Mouse (Mus musculus) adrenal gland, postnatal 10 days (tissue): ENCODE measurements around the gene Unc5cl. TPM values are rescaled to one million over a fixed set of nuclear protein-coding genes. Genes with fewer than 3 reads are reported as not detected.

Source experiments
- DNase-seq: peaks from one replicate; pipeline ENCODE4 v3.0.0; 2021; ENCODE audit warnings: mixed read lengths
- total RNA-seq, 2 experiments: library from RNA; stranded (reverse); gene quantifications; 2 replicates each; pipeline ENCODE4 v1.2.3; 2021

The Unc5cl gene
- total RNA-seq, 2 experiments from 2014 or later: 0.21 TPM; not detected in 1

DNA sequence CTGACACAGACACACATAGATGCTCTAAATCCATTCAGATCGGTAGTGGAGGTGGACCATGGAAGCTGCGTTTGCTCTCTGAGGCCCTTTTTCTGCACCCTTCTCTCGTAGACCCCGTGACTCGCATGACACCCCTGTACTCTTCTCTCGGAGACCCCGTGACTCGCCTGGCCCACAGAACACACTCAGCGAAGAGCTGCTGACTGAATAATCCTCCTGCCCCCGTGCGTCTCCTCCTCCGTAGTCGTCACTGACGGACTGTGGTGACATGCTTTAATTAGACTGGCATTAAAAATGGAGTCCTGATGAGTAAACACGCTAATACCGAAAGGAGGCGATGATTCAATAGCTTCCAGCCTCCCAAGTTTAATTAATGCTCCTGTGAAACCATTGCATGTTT is 84.6 kb downstream of the Unc5cl start:
- no peak for DNase-seq

DNA sequence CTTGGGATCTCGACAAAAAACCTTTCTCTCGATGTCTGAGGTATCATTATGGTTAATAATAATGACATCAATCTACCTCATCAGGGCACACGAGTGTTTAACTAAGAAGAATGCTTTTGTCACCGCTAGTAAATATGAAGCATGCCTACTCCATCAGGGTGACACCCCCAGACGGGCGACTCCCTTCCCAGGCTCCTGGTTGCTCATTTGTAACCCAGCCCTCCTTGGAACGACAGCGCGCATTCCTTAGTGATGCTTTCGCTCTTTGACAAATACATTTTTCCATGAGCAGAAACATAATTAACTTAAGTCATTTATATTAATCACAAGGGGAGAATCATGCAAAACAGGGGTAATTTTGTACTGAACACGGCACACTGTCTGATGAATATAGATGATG is 88.0 kb downstream of the Unc5cl start:
- no peak for DNase-seq

DNA sequence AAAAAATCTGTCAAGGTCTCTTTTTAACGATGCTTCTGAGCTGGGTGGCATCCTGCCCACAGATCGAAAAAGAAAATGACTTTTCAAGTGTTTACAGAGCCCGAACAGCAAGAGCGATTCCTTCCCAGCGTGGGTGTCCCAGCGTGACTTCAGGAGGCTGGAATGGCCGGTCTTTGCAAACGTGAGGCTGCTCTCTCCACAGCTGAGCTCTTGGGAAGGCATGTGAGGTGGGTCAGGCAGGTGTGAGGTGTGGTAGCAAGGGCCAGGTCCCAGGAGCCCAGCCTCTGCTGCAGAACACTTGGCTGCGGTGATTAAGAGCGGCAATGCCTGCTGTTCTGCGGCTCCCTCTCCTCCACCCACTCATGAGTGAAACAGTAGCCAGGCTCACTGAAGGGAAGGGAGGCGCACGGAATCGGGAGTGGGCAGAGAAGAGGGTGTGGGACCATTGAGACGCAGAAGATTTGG is 88.6 kb downstream of the Unc5cl start:
- no peak for DNase-seq

DNA sequence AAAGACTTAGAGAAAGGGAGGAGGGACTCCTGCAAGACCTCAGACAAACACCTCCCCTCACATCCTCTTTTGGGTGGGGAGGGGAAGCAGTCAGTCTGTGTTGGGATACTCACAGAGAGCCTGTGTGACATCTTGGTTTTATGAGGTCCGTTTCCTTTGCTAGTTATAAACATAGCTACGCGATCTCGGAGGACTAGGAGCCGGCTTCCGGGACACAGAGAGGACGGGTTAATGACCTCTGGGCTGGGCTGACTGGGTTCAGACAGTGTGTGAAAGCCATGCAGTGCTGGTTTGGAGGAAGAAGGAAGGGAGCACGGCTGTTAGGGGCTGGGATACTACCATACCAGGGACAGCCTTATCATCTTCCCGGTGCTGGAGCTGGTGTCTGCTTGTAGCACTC is 90.0 kb downstream of the Unc5cl start:
- peak; percentile 10 for DNase-seq

DNA sequence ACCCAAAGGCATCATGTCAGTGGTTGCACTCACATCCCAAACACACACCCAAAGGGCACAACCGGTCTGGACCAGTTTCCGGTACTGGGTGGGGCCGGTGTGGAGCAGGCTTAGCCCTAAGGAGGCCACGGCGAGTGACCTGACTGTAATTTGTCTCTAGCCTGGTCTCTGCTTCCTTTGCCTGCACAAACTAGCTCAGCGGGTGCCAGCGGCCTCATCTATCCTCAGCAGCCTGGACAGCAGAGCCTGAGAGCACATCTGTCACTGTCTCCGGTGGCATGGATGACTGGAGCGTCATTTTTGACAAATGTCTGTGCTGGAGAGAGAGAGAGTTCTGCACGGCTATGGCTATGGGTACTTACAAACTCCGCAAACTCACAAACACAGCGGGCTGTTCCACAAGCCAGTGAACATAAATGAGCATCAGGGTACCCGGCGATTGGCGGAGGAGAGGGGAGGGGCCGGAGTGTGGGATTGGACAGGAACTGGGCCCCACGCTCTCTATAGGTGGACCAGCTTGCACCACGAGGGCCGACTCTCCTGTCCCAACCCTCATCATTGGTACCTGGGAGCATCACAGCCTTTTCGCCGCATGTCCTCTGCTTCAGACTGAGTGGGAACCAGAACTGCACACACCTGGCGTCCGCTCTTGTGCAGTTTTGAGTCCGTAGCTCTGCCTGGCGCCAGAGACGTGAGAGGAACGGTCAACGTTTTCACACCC is 90.7 kb downstream of the Unc5cl start:
- peak; percentile 7 for DNase-seq

DNA sequence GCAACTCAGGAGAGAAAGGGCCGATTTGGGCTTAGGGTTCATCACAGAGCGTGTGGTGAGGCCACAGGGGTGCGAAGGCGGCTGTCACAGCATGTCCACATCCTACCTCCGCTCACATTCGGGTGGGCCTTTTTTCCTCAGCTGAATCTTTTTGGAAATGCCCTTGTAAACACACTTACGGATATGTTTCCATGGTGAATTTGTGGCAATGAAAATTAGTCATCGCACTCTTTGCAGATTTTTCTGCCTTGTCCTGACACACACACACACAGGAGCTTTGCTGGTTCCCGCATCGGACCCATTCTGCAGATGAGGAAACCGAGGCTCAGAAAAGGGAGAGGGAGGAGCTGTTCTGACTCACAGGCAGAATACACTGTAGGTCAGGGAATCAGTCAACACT is 91.3 kb downstream of the Unc5cl start:
- DNase-seq: no peak

DNA sequence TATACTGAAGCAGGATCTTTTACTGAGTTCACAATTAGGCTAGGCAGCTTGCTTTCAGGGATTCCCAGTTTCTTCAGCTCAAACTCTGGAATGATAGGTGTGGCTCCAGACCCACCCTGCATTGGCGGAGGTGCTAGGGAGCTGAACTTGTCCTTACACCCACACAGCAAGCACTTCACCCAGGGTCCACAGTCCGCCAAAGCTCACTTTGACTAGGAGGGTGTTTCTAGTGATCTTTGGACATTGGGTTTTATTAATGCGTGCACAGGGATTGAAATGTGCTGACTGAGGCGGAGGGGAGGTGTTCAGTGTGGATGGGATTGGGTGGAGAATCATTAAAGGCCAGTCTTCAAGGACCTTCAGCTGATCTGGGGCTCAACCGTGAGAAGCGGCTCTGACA is 93.0 kb downstream of the Unc5cl start:
- no peak for DNase-seq

DNA sequence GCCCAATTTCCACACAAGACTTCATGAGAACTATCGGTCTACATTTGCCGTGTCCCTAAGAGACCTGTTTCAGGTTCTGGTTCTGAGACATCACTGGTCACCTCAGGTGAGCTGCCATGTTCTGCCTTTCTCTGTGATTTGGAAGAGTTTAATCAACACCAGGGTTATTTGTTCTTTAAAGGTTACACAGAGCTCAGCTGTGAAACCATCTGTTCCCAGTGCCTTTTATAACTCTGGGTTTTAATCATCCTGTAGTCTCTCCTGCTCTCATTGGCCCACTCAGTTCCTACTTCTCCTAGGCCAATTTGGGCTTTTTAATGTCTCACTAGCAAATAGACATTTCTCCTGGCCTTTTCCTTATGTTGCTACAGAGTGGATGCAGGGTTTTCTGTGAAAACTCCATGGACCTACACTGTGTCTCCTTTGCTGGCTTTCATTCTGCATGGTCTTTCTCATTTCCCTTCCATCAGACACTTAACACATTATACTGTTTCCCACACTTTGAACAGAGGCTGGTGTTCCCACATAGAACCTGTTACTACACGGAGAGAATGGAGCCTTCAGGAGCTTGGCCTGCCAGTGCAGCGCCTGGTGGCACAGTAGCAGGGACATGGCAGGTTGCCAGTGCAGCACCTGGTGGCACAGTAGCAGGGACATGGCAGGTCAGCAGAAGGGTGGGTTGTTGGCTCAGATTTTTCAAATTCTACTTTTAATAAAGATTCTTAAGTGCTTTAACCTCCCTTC is 97.3 kb downstream of the Unc5cl start:
- DNase-seq: no peak

DNA sequence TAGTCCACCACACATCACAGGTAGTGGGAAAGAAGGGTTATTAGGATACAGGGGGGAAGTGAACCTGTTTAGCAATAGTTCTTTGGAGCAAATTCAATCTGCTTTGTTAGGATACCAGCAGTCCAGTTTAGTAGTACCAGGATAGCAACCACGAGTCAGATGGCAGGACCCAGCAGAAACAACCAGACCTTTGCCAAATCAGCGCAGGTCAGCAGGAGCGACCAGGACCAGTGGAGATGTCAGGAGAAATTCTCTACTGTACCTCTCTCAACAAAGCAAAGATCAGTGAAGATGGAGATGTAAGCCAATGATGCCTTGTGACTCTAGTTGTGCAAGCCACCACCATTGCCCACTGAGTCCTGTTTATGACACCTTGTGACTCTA is 97.8 kb downstream of the Unc5cl start:
- no peak for DNase-seq

DNA sequence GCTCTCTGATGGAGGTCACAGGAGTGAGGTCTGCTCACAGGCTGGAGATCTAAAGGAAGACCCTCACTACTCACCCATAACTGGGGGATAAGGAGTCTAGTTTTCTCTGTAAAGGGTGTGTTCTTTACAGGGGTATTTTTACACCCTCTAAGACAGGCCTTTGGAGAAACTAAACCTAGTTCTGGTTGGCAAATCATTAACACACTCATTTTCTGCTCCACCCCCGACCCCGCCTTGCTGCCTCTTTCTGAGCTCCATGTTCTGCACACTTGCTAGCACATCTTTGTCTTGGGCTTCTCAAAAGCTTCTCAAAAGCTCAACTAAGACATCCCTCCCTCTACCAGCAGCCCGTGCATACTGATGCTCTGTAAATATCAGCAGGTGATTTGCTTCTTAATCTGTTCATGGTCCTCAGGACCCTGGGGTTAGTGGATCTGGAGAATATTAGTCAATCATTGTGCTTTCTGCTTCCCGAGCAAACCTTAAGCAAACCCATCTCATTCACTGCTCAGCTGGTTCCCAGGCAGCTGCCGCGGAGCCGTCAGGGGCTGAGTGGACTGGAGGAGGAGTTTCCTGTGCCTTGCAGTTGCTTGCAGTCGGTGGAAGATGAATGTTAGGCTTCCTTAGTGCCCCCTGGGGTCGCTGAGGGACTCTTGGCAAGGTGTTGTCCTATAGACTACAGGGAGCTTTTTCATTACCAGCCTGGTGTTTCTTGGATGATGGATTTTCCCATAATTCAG is 101.7 kb downstream of the Unc5cl start:
- no peak for DNase-seq

DNA sequence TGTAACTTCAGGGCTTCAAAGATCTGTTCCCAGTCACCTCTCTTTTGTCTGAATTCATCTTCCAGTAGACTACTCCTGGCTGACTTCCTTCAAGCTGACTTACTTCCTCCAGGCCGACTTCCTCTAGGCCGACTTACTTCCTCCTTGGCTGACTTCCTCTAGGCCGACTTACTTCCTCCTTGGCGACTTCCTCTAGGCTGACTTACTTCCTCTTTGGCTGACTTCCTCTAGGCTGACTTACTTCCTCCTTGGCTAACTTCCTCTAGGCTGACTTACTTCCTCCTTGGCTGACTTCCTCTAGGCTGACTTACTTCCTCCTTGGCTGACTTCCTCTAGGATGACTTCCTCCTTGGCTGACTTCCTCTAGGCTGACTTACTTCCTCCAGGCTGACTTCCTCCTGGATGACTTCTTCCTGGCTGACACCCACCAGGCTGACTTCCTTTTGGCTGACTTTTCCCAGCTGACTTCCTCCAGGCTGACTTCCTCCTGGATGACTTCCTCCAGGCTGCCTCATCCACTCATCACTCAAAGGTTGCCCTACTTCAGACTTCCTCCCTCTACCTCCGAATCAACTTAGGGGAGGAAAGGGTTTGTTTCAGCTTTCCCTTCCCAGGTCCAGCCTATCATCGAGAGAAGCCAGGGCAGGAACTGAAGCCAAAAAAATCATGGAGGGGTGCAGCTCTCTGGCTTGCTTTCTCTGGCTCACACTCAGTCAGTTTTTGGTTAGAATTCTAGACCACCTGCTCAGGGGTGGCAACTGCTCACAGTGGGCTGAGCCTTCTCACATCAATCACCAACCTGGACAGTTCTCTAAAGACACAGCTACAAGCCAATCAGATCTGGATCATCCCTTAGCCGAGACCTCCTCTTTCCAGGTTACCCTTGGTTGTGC is 103.4 kb downstream of the Unc5cl start:
- DNase-seq: no peak

DNA sequence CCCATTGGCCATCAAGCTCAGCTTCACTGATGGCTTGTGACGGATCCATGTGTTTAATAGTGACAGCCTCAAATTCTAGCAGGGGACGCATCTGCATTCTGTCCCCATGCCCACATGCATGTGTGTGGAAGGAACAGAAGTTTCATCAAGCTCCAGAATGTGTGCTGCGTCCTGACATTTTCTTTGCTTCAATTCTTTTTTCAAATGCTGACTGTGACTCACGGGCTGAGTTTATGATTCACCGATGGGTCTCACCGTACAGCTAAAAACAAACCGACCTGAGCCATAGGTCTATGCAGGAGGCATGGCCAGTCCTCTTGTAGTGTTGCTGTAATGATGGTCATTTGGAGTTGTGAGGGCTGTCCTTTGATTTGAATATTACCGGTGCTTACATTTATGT is 110.2 kb downstream of the Unc5cl start:
- no peak for DNase-seq

DNA sequence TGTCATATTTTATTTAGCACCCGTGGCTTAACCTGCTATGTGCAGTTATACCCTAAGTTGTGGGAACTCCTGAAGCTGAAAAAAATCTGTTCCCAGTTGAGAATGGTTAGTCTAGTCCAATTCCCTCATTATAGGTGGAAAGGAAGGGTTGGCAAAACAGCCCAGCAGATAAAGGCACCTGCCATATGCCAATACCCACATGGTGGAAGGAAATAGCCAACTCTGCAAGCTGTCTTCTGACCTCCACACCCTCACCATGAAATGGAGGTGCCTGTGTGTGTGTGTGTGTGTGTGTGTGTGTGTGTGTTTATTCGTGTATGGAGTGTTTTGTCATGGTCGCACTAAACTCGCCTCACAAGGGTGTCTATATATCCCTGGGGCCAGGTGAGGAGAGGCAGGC is 115.0 kb downstream of the Unc5cl start:
- DNase-seq: no peak

DNA sequence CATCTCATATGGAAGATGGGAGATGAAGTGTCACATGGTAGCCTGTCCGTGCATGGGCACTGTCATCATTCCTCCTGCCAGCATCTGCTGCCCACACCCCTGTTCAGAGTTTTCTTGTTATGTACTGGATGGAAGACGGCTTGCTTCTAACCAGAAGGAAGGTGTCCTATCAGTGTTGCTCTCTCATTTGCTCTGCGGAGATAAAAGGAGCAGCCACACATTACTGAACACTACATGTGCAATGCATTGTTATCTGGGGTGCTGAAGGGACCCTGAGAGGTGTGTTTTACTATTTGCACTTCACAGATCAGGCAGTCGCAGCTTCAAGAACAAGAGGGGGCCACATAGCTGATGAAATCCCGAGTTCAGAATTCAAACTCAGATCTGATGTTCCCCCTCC is 126.5 kb downstream of the Unc5cl start:
- no peak for DNase-seq

DNA sequence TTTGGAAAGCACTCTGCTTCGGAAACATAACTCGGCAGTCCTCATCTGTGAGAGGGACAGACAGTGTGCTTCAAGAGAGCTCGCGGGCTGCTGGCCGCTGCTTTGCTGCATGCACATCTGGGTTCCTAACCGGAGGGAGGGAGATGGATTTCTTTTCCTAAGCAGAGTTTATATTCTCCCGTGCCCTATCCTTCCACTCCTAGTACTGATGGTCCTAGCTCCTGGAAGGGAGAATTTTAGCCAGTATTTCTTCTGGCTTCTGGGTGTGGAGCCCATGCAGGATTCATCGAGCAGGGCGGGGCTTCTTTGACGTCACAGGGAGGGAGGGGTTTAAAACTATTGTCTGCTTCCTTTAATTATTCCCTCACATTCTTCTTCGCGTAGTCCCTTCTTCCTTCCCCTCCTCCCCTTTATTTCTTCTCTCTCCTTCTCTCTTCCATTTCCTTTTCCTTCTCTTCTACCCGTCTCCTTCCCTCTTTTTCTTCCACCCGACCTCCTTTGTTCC is 127.8 kb downstream of the Unc5cl start:
- no peak for DNase-seq

DNA sequence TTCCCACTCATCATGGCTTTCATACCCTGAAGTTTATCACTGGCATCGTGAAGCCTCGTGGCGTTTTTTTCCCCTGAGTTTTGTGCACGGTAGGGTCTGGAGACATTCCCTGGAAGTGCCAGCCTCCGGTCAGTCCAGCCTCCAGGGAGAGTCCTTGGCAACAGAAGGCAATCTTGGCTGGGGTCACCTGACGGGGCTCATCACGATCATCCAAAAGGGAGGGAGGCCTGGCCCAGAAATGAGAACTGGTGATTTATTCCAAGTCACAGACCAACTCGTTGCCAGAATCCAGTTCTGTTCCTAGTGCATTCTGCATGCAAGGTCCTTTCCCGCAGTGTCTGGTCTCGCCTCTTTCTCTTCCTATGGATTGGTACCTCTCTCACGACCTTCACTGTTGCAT is 128.7 kb downstream of the Unc5cl start:
- peak; percentile 8 for DNase-seq

DNA sequence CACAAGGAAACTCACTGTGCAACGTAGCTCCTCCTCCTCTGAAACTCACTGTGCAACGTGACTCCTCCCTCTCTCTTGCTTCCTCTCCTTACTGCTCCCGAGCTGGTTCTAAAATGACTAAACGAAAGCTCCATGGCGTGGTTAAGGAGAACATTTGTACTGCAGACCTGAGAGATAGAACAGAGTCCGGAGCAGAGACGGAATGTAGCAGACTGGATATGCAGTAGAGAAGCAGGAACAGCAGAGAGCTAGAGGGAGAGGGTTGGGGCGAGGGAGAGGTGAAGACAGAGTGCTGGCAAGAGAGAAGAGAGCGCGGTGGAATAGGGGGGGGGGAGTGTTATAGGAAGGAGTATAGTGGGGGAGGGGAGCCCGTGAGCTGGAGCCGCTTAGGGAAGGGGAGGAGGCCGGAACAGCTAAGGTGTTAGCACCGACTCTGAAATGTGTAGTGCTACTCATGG is 131.2 kb downstream of the Unc5cl start:
- no peak for DNase-seq

DNA sequence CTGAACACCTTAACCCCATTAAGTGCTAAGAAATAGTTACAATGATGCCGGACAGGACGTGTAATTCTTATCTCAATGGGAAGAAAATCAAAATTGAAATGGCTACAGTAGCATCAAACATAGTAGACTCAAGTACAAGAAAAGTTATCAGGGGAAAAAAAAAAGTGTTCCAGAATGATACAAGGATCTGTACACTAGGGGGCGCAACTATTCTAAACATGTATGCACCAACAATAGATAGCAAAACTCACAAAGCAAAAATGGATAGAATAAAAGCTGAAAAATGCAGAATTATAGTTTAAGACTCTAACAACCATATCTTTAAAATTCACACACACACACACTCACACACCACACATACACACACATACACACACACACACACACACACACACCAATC is 134.0 kb downstream of the Unc5cl start:
- DNase-seq: no peak
